Mouse (Mus musculus) stomach, embryonic 16.5 days (tissue): Measurements from ENCODE around the gene Smtn. TPM values are rescaled to one million over a fixed set of nuclear protein-coding genes. Genes with fewer than 3 reads are reported as not detected.

ENCODE experiments used
- ATAC-seq: fragments of 200-750 bp; cut with Nextera tagmentation; 2 replicates; pipeline ENCODE4 v1.8.0; 2017; ENCODE audit warnings: moderate number of reproducible peaks, moderate TSS enrichment; ENCODE audit not compliant: insufficient read depth, low FRiP score
- H3K27ac ChIP-seq: fragments of 300-500 bp; sonication (generic); 2 replicates; pipeline ENCODE4 v1.5.1; 2014; ENCODE audit warnings: low read length
- H3K27me3 ChIP-seq: fragments of 300-500 bp; sonication (generic); 2 replicates; pipeline ENCODE4 v1.6.1; 2014; ENCODE audit warnings: low read length, control low read depth, mixed read lengths; ENCODE audit not compliant: control insufficient read depth, insufficient read depth
- H3K36me3 ChIP-seq: fragments of 300-500 bp; sonication (generic); 2 replicates; pipeline ENCODE4 v1.6.1; 2014; ENCODE audit warnings: low read length; ENCODE audit not compliant: control insufficient read depth, insufficient read depth
- H3K4me1 ChIP-seq: fragments of 300-500 bp; sonication (generic); 2 replicates; pipeline ENCODE4 v1.6.1; 2014; ENCODE audit warnings: low read length, control low read depth, mixed read lengths; ENCODE audit not compliant: control insufficient read depth, insufficient read depth
- H3K4me2 ChIP-seq: fragments of 300-500 bp; sonication (generic); 2 replicates; pipeline ENCODE4 v1.6.1; 2014; ENCODE audit warnings: low read depth, low read length, mixed read lengths
- H3K4me3 ChIP-seq: fragments of 300-500 bp; sonication (generic); replicated peaks from 2 replicates; pipeline ENCODE4 v1.5.1; 2014; ENCODE audit warnings: mild to moderate bottlenecking, low read length
- H3K9ac ChIP-seq: fragments of 300-500 bp; sonication (generic); 2 replicates; pipeline ENCODE4 v1.6.1; 2014; ENCODE audit warnings: low read length
- H3K9me3 ChIP-seq: fragments of 300-500 bp; sonication (generic); replicated peaks from 2 replicates; pipeline ENCODE4 v1.6.1; 2016; ENCODE audit warnings: low read length, control low read depth; ENCODE audit not compliant: control insufficient read depth
- WGBS: fragments of 180-500 bp; shearing (Covaris S2); extraction: QIAGEN DNeasy Blood & Tissue Kit; methylation state at CpG from one replicate; pipeline ENCODE4 v1.1.7; 2014; 5-methylcytosine and 5-hydroxymethylcytosine counted together
- polyA plus RNA-seq: library from polyadenylated mRNA; unstranded; fragments of >200 nt; fragmentation: Nextera tagmentation; extraction: Ambion mirVana; gene quantifications from 2 replicates; pipeline ENCODE4 v1.2.1, GENCODE M21; 2015

The Smtn gene
- polyA plus RNA-seq, 1 experiment from 2014 or later = 128 TPM

- WGBS = 50% methylated on average over 13 of the region's 13 CpGs
Observed at GRCm38 (mm10) chr11:3517846-3518732, 22.3 kb downstream of the Smtn start.

DNA sequence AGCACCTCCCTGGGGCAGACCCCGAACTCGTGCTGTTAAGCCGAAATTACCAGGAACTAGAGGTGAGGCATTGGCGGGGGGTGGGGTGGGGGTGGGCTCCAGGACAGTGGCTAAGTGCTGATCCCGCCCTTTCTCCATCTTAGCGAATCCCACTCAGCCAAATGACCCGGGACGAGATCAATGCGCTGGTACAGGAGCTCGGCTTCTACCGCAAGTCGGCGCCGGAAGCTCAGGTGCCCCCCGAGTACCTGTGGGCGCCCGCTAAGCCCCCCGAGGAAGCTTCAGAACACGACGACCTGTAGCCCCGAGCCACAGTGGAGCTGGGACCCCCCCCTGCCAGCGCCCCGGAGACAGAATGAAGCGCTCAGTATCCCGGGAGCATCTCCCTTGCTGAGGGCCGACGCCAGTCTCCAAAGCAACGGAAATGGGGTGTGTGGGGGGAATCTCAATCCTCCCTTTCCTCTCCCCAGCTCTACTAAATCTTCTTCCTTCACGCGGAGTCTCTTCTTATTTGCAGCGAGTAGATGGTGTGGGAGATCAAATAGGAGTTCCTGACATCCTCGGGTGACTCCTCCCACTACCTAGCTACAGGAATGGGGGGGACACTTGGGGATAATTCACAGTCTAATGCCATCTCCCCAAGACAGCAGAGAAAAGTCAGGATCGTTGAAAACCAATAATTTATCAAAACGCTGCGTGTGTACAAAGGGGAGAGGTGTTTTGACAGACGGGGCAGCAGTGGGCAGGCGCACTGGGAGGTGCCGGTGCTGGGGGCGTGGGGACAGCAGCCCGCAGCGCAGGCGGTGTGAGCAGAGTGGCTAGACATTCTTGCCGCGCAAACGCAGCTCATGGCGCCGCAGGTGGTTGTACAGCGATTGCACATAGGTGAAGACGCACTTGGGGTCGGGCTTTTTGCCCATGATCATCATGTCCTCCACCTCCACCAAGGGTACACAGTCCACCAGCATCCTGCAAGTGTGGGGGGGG lies 23.3 kb downstream of the Smtn start:
- Histone ChIP-seq H3K4me1 (peaks cover 20% of the 10 kb centered on the region), H3K27me3 (no peaks in the 10 kb centered on the region), H3K4me2 (peak overlapping the region; percentile 66), H3K4me3 (peak overlapping the region; percentile 34), H3K9me3 (no peaks in the 10 kb centered on the region), H3K27ac (peak overlapping the region; percentile 16; the same call in 1 of the 2 replicates), H3K9ac (peak overlapping the region; percentile 51), H3K36me3 (peaks cover 10% of the 10 kb centered on the region; the same call in 1 of the 2 replicates)
- no peak for ATAC-seq
- WGBS = 2% methylated on average over 50 of the region's 50 CpGs

More at GRCm38 (mm10) chr11:3517846-3518732, 22.3 kb downstream of the Smtn start:
- Histone ChIP-seq H3K9me3 (no peaks in the 10 kb centered on the region), H3K4me2 (peak overlapping the region; percentile 66), H3K4me3 (no peak overlapping the region), H3K9ac (peak overlapping the region; percentile 17; the same call in 1 of the 2 replicates), H3K27me3 (no peaks in the 10 kb centered on the region), H3K36me3 (peaks cover 16% of the 10 kb centered on the region; the same call in 1 of the 2 replicates), H3K27ac (0 out of 2 replicates have a peak overlapping the region, but pooled peaks have one; percentile 47), H3K4me1 (peaks cover 20% of the 10 kb centered on the region)
- ATAC-seq = no peak

DNA sequence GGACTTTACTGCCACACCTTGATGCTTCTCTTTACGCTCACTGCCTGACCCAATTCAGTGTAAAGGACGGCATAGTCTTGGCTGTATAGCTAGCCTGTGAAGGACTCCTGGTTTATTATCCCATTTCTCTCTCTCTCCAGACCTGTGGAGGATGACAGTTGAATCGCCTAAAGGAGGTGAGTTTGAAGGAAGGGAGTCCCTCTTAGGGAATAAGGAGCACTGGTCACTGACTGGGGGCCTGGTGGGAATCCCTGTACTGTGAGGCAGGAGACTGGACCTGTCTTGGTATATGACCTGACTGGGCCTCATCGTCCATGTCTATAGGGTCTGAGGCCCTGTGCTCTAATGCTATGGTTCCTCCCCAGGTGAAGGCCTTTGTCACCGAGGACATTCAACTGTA lies 24.3 kb downstream of the Smtn start:
- 0 out of 2 replicates have a peak overlapping the region, but pooled peaks have one; percentile 34 for H3K4me3 ChIP-seq
- H3K9me3 ChIP-seq = no peaks in the 10 kb centered on the region
- H3K4me1 ChIP-seq = peaks cover 20% of the 10 kb centered on the region
- H3K4me2 ChIP-seq = peak overlapping the region; percentile 66
- ATAC-seq = no peak
- no peak overlapping the region for H3K9ac ChIP-seq
- H3K36me3 ChIP-seq = 0 out of 2 replicates have a peak, but pooled peaks cover 5% of the 10 kb centered on the region
- H3K27ac ChIP-seq = no peak overlapping the region
- 85% methylated on average over 5 of the region's 5 CpGs for WGBS
- no peaks in the 10 kb centered on the region for H3K27me3 ChIP-seq

DNA sequence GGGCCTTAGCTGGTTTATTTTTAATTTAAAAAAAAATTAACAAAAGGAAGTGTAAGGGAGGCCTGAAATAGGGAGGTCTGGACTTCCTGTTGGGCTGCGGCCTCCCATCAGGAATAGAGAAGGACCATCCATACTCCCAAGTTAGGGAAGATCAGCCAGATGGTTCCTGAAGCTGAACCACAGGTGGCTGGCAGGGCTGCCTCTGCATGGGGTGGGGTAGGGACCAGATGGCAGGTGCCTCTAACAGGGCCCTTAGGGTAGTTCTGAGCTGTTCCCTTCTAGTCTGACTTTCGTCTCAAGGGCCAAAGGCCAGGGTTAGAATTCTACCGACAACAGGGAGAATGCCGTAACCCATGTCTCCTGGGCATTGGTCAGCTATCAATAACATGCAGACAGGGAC lies 24.8 kb downstream of the Smtn start:
- peaks cover 20% of the 10 kb centered on the region for H3K4me1 ChIP-seq
- H3K9ac ChIP-seq = peak overlapping the region; percentile 81
- H3K9me3 ChIP-seq = no peaks in the 10 kb centered on the region
- no peak overlapping the region; the same call in 1 of the 2 replicates for H3K27ac ChIP-seq
- no peaks in the 10 kb centered on the region for H3K27me3 ChIP-seq
- H3K36me3 ChIP-seq = 0 out of 2 replicates have a peak, but pooled peaks cover 3% of the 10 kb centered on the region
- H3K4me3 ChIP-seq = peak overlapping the region; percentile 64
- peak overlapping the region; percentile 66 for H3K4me2 ChIP-seq
- ATAC-seq = no peak
- 78% methylated on average over 4 of the region's 4 CpGs for whole genome bisulfite sequencing

- Histone ChIP-seq H3K9ac (peak overlapping the region; percentile 81), H3K9me3 (no peaks in the 10 kb centered on the region), H3K27me3 (no peaks in the 10 kb centered on the region), H3K4me2 (peak overlapping the region; percentile 66), H3K4me1 (peaks cover 20% of the 10 kb centered on the region), H3K36me3 (no peaks in the 10 kb centered on the region), H3K4me3 (peak overlapping the region; percentile 64), H3K27ac (peak overlapping the region; percentile 72; the same call in 1 of the 2 replicates)
- WGBS = 22% methylated on average over 4 of the region's 4 CpGs
- ATAC-seq = peak; percentile 2; the same call in 1 of the 2 replicates
Observed at GRCm38 (mm10) chr11:3515216-3515615, 25.2 kb downstream of the Smtn start.

GRCm38 (mm10) chr11:3514529-3515054 lies 25.8 kb downstream of the Smtn start, which contains the start of gene Selenom:
Selenom (plus strand) TSS chr11:3514684.
- H3K27ac ChIP-seq = peak within 1 kb of the TSS; percentile 72; the same call in 1 of the 2 replicates
- H3K4me1 ChIP-seq = peaks cover 20% of the 10 kb centered on the region
- H3K27me3 ChIP-seq = no peaks in the 10 kb centered on the region
- H3K36me3 ChIP-seq = no peaks in the 10 kb centered on the region
- peak within 1 kb of the TSS; percentile 66 for H3K4me2 ChIP-seq
- peak; percentile 84 for ATAC-seq
- peak within 1 kb of the TSS; percentile 81 for H3K9ac ChIP-seq
- WGBS = 1% methylated on average over 26 of the region's 26 CpGs
- peak within 1 kb of the TSS; percentile 64 for H3K4me3 ChIP-seq
- H3K9me3 ChIP-seq = no peaks in the 10 kb centered on the region

- H3K9me3 ChIP-seq = no peaks in the 10 kb centered on the region
- H3K36me3 ChIP-seq = no peaks in the 10 kb centered on the region
- peaks cover 22% of the 10 kb centered on the region for H3K4me1 ChIP-seq
- H3K27ac ChIP-seq = no peak overlapping the region
- WGBS = 89% methylated on average over 6 of the region's 6 CpGs
- no peak overlapping the region for H3K4me3 ChIP-seq
- no peak overlapping the region for H3K4me2 ChIP-seq
- no peak for ATAC-seq
- H3K27me3 ChIP-seq = no peaks in the 10 kb centered on the region
- no peak overlapping the region for H3K9ac ChIP-seq
Observed at GRCm38 (mm10) chr11:3513291-3513690, 27.1 kb downstream of the Smtn start.

GRCm38 (mm10) chr11:3510321-3510720 lies 30.1 kb downstream of the Smtn start:
- 73% methylated on average over 2 of the region's 2 CpGs for WGBS
- H3K4me2 ChIP-seq = no peak overlapping the region
- ATAC-seq = no peak
- H3K9me3 ChIP-seq = no peaks in the 10 kb centered on the region
- H3K4me1 ChIP-seq = 0 out of 2 replicates have a peak, but pooled peaks cover 4% of the 10 kb centered on the region
- no peak overlapping the region for H3K4me3 ChIP-seq
- H3K9ac ChIP-seq = no peak overlapping the region
- no peak overlapping the region for H3K27ac ChIP-seq
- H3K27me3 ChIP-seq = no peaks in the 10 kb centered on the region
- H3K36me3 ChIP-seq = no peaks in the 10 kb centered on the region
